Mouse (Mus musculus): ENCODE results near the gene Sh2b2. TPM values are rescaled to one million over a fixed set of nuclear protein-coding genes. Genes with fewer than 3 reads are reported as not detected.

Sh2b2 gene
- polyA plus RNA-seq, 1 experiment from 2014 or later, result 28.0 TPM

- H3K27ac ChIP-seq, result no peak overlapping the region
- H3K36me3 ChIP-seq, result peaks cover 4% of the 10 kb centered on the region; the same call in 1 of the 2 replicates
- WGBS, result 41% methylated on average over 17 of the region's 17 CpGs
- H3K4me2 ChIP-seq (replicated peaks), result peak overlapping the region; percentile 97
- peak overlapping the region; percentile 73; the same call in 1 of the 2 replicates for H3K9ac ChIP-seq
- no peak for ATAC-seq (ENCODE audit: low FRiP score, low read depth)
- peaks cover 7% of the 10 kb centered on the region; the same call in 1 of the 2 replicates for H3K9me3 ChIP-seq
- H3K4me3 ChIP-seq, result peak overlapping the region; percentile 59
- H3K4me1 ChIP-seq, result peaks cover 10% of the 10 kb centered on the region
- H3K27me3 ChIP-seq (replicated peaks), result no peaks in the 10 kb centered on the region
Measured at GRCm38 (mm10) chr5:136171363-136172341, 74.7 kb downstream of the Sh2b2 start.

GRCm38 (mm10) chr5:136170512-136171362, 75.6 kb downstream of the Sh2b2 start, which contains the start of gene Orai2:
Gene Orai2 (minus strand): TSS chr5:136170713.
- Histone ChIP-seq H3K4me1 (peaks cover 10% of the 10 kb centered on the region), H3K4me2 (replicated peaks) (peak within 1 kb of the TSS; percentile 97), H3K9me3 (peaks cover 7% of the 10 kb centered on the region; the same call in 1 of the 2 replicates), H3K27me3 (replicated peaks) (no peaks in the 10 kb centered on the region), H3K9ac (peak within 1 kb of the TSS; percentile 73), H3K27ac (no peak within 1 kb of the TSS), H3K36me3 (peaks cover 4% of the 10 kb centered on the region; the same call in 1 of the 2 replicates), H3K4me3 (peak within 1 kb of the TSS; percentile 59)
- peak; percentile 89 for ATAC-seq (ENCODE audit: low FRiP score, low read depth)
- 5% methylated on average over 49 of the region's 49 CpGs for WGBS

- H3K9me3 ChIP-seq, result peaks cover 7% of the 10 kb centered on the region; the same call in 1 of the 2 replicates
- H3K4me1 ChIP-seq, result peaks cover 10% of the 10 kb centered on the region
- peaks cover 4% of the 10 kb centered on the region; the same call in 1 of the 2 replicates for H3K36me3 ChIP-seq
- H3K4me3 ChIP-seq, result peak overlapping the region; percentile 59
- WGBS, result 17% methylated on average over 14 of the region's 15 CpGs
- peak overlapping the region; percentile 97 for H3K4me2 ChIP-seq (replicated peaks)
- H3K9ac ChIP-seq, result peak overlapping the region; percentile 73
- no peaks in the 10 kb centered on the region for H3K27me3 ChIP-seq (replicated peaks)
- H3K27ac ChIP-seq, result no peak overlapping the region
- peak; percentile 68 for ATAC-seq (ENCODE audit: low FRiP score, low read depth)
Measured at GRCm38 (mm10) chr5:136169626-136170511, 76.5 kb downstream of the Sh2b2 start.

Other genes with a start within 250 kb of the Sh2b2 start
- 0.10 and 0.19 TPM in 2 replicates for gene Upk3b, start 208.1 kb downstream of the Sh2b2 start, polyA plus RNA-seq (2016; fragmentation: Nextera tagmentation; extraction: Ambion mirVana)
- gene Upk3bl, start 192.1 kb downstream of the Sh2b2 start, polyA plus RNA-seq (2016; fragmentation: Nextera tagmentation; extraction: Ambion mirVana), result 1.4 and 2.1 TPM in 2 replicates
- gene Rasa4, start 162.6 kb downstream of the Sh2b2 start, polyA plus RNA-seq (2016; fragmentation: Nextera tagmentation; extraction: Ambion mirVana), result 10.8 and 11.0 TPM in 2 replicates
- 234 and 249 TPM in 2 replicates for gene Polr2j, start 129.9 kb downstream of the Sh2b2 start, polyA plus RNA-seq (2016; fragmentation: Nextera tagmentation; extraction: Ambion mirVana)
- gene Lrwd1, start 110.5 kb downstream of the Sh2b2 start, polyA plus RNA-seq (2016; fragmentation: Nextera tagmentation; extraction: Ambion mirVana), result 37.6 and 37.7 TPM in 2 replicates
- gene Alkbh4, start 110.4 kb downstream of the Sh2b2 start, polyA plus RNA-seq (2016; fragmentation: Nextera tagmentation; extraction: Ambion mirVana), result 23.8 and 24.6 TPM in 2 replicates
- gene Orai2, start 75.8 kb downstream of the Sh2b2 start, polyA plus RNA-seq (2016; fragmentation: Nextera tagmentation; extraction: Ambion mirVana), result 18.6 and 18.9 TPM in 2 replicates
- 65.1 and 78.9 TPM in 2 replicates for gene Prkrip1, start 47.6 kb downstream of the Sh2b2 start, polyA plus RNA-seq (2016; fragmentation: Nextera tagmentation; extraction: Ambion mirVana)